Mouse (Mus musculus): Measurements from ENCODE around the gene Samd7.
A peak's percentile ranks its signal among the peaks of the same experiment; 100 is the strongest.
"Not testable (repeated sequence)": the region's sequence is repeated elsewhere in the genome, so short reads cannot be mapped to it uniquely, and the experiment has no call there.

The Samd7 gene

DNA sequence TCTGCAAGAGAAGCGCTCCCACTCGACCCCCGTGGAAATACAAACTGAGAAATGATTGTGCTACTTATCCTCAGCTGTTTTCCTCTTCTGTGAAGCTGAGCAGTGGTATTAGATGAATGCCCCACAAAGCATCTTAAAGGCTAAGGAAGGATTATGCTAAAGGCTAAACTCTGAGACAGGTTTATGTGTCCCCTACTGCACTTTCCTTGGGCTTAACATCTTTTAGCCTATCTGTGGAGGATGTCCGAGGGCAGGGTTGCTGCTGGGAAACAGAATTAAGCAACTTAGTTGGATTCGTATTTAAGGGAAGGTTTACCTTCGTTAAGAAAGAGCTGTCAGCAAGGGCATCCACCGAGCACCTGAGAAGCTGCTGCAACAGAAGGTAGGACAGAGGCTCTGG lies at the start of gene Samd7:
Gene Samd7 (plus strand): TSS at position 288 of the 400 bp plus-strand sequence.
- DNase-seq (ENCODE audit: low read depth, low spot score) = peak; percentile 83

GRCm38 (mm10) chr3:30696346-30696745 lies 49.7 kb upstream of the Samd7 start:
- peak; percentile 54 for DNase-seq (ENCODE audit: low read depth, low spot score)

DNA sequence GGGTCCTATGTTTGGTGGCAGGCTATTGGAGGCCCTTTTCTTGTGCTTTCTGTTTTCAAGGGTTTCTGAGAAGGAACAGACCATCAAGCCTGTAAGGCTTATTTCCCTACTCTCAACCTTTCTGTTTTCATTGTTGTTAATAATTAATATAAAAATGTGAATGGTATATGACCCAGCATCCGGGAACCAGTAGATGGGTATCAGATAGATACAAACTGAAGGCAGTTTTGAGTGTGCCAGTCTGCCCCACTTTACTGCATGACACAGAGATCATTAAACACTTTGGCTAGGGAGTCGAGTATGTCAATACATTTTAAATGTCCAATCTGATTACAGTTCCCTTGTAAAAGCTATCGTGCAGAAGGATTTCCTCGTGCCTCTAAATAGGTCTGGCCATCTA lies 48.2 kb upstream of the Samd7 start:
- DNase-seq (ENCODE audit: low read depth, low spot score) = no peak

DNA sequence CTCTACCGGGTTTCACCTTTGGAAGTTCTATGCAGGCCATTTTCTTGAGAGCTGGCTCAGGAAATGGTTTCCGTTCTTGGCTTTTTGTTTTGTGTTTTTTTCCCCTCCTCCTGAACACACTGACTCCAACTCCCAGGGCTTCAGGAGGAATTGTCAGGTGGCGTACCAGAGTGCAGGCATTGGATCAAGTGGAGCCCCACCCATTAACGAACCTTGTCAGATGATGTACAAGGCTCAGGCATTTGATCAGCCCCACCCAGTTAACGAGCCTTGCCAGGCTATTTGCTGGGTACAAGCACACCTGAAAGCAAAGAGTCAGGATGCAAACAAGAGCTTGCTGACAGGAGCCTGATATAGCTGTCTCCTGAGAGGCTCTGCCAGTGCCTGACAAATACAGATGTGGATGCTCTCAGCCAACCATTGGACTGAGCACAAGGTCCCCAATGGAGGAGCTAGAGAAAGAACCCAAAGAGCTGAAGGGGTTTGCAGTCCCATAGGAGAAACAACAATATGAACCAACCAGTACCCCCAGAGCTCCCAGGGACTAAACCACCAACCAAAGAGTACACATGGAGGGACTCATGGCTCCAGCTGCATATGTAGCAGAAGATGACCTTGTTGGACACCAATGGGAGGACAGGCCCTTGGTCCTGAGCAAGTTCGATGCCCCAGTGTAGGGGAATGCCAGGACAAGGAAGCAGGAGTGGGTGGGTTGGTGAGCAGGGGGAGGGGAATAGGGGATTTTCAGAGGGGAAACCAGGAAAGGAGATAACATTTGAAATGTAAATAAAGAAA lies 46.2 kb upstream of the Samd7 start, which contains the start of gene Lrrc31:
Gene Lrrc31 (minus strand): TSS at position 133 of the 795 bp plus-strand sequence.
- not testable (repeated sequence) for DNase-seq (ENCODE audit: low read depth, low spot score)

- DNase-seq (ENCODE audit: low read depth, low spot score) = no peak
Observed at GRCm38 (mm10) chr3:30705977-30706376, 40.1 kb upstream of the Samd7 start.

- DNase-seq (ENCODE audit: low read depth, low spot score) = no peak
Observed at GRCm38 (mm10) chr3:30706614-30707276, 39.3 kb upstream of the Samd7 start.

- no peak for DNase-seq (ENCODE audit: low read depth, low spot score)
Observed at GRCm38 (mm10) chr3:30710191-30710590, 35.9 kb upstream of the Samd7 start.

- no peak for DNase-seq (ENCODE audit: low read depth, low spot score)
Observed at GRCm38 (mm10) chr3:30713334-30713733, 32.8 kb upstream of the Samd7 start.

DNA sequence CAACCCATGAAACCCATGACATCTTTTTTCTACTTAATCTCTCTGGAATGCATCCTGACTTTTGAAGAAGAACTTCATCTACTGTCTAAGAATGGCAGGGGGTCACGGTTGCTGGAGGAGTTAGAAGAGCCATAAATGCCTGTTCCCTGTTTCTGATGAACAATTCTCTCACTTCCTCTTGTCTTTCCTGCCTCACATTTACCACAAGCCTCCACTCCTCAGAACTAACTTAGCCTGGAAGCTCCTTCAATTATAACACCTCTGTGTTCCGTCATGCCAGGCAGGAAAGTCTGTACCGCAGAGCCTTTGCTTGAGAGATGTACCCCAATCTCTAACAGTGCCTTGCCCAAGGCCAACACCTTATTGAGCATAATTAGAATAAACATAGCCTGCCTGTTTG lies 27.4 kb upstream of the Samd7 start:
- no peak for DNase-seq (ENCODE audit: low read depth, low spot score)

DNA sequence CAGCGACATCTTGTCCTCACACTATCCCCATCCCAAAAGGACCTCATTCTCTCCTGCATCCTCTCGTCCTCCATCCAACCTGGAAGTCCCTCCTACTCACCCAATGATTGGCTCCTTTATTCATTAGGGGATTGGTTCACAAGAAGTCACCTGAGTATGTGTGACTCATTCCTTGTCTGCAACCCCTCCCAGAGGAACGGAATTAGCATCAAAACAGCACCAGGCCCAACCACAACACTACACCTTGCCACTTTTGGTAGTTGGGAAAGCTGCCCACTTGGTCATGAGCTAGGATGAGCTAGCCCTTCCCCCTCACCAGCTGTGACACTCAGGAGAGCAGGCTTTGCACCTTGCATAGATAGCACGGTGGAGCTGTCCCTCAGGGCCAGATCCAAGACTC lies 24.1 kb upstream of the Samd7 start:
- DNase-seq (ENCODE audit: low read depth, low spot score) = no peak

DNA sequence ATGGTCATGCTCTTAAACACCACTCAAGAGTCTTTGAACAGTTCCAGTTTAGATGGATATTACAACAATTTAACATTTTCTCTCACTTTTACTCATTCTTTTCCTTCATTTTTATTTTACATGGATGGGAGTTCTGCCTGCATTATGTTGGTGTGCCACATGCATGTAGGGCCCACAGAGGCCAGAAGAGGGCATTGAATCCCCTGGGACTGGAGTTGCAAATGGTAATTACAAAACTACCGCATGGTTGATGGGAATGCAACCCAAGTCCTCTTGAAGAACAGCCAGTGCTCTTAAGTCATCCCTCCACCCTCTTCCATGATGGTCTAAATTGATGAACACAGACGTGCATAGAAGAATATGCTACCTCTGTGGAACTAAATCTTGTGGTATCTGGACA lies 23.6 kb upstream of the Samd7 start:
- no peak for DNase-seq (ENCODE audit: low read depth, low spot score)

DNA sequence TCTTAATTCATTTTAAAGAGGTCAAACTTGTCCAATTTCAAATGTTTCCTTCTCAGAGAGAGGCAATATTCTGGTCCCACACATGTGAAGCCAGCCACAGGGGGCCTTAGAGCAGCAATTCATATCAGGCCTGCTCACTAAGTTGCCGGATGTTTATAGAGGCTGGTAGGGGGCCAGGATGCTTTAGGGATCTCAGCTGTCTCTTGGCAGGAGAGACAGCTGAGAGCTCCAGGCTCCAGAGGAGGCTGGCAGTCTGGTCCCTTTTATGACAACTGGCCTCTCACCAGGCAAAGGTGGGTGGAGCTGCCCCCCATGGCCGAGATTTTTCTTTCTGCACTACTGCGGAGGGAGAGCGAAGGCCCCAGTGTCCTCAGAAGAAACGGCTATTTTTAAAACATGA lies 22.9 kb upstream of the Samd7 start:
- DNase-seq (ENCODE audit: low read depth, low spot score) = no peak

DNA sequence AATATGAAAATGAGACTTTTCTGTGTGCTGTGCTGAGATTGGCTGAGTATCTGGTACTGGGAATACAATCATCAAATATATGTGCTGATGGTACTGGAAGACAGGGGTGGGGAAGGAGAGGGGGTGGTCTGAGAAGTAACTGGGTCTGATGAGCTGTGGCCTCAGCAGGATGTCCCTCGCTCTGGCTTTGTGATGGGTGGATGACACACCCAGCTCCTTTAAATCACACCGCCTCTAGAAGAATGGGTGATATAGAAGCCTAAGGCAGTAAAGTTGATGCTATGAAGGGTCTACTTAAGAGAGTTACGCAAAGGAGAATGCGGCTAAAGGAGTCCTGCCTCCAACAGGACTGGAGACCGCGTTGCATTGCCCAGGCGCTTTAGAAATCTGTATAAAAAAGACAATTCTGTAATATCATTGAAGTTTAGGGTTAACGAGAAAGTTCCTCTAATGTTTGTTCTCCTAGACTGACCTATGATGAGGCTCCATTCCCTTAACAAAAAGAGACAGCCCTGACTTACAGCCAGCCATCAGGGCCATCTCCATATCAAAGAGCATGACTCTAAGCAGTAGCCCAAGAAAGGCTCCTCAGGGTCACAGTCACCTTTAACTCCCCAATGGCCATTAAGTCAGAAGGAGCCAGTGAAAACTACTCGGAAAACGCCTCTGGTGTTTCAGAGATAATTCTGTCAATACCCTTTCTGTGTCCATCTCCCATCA lies 21.8 kb upstream of the Samd7 start:
- no peak for DNase-seq (ENCODE audit: low read depth, low spot score)

- DNase-seq (ENCODE audit: low read depth, low spot score) = no peak
Observed at GRCm38 (mm10) chr3:30724848-30725465, 21.1 kb upstream of the Samd7 start.

GRCm38 (mm10) chr3:30725514-30725913 lies 20.6 kb upstream of the Samd7 start:
- DNase-seq (ENCODE audit: low read depth, low spot score) = no peak

DNA sequence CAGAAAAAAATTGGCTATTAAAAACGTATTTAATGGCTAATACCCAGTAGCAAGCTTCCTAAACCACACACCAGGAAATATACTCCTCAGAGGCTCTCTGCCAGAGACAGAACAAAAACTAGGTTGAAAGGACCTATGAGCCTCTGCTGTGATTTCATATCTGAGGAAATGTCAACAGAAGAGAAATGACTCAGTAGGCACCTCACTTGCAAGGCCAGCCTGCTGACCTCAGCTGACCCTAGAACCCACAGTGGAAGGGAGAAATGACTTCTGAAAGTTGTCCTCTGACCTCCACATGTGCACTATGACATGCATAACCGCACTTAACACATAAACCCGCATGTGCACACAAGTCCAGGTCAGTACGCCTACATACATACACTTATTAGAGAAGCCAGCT lies 18.9 kb upstream of the Samd7 start:
- DNase-seq (ENCODE audit: low read depth, low spot score) = no peak

DNA sequence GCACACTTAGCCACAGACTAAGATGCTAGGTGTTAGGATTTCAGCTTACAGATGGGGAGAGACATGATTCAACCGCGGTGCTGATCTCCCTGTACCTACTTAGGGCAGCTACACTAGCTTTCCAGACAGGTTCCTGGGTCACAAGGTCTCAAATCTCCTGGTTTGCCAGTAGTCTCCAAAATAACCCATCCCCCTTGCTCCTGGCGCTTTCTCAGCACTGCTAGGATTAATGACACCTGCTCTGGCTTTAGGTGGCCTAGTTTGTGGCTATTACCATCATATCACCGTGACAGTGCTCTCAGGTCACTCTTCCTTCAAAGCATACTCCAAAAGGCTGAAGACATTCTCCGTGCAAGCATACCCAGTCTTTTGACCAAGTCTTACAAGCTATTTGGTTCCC lies 17.0 kb upstream of the Samd7 start:
- no peak for DNase-seq (ENCODE audit: low read depth, low spot score)

DNA sequence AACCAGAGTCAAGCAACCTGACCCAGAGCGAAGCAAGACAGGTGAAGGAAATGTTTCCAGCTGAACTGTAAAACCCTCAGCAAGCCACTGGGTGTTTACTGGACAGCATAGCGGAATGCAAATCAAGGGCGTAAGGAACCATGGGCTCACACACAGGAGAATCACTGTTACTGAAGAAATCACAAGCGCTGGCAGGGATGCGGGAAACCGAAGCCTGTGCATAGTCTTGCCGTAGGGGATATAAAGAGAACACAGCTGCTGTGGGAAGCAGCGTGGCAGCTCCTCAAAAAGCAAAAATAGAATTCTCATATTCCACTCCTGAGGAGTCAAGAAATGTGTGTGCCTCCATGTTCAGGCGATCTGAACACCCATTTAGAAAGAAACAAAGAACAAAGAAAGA lies 9.3 kb upstream of the Samd7 start:
- DNase-seq (ENCODE audit: low read depth, low spot score) = no peak

DNA sequence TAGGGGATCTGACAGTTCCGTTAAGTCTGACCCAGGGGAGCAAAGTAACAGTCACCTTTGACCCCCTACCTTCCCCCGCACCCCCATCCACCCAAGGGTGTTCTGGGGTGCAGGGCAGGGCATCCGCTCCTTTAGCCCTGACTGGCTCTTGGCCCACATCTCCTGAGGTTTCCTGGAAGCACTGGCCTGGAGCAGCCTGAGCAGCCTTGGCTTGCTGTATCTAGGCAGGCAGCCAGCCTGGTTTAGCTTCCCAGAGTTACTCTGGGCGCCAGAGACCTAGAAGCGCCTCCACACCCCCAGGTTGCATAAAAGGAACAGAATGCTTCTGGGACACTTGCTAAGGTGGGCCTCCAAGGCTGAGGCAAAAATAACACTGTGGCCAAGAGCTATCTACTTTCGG lies 4.8 kb upstream of the Samd7 start:
- no peak for DNase-seq (ENCODE audit: low read depth, low spot score)

GRCm38 (mm10) chr3:30742891-30743290 lies 3.2 kb upstream of the Samd7 start:
- DNase-seq (ENCODE audit: low read depth, low spot score) = no peak

- peak; percentile 83 for DNase-seq (ENCODE audit: low read depth, low spot score)
Observed at GRCm38 (mm10) chr3:30748316-30748715, 2.2 kb downstream of the Samd7 start.

DNA sequence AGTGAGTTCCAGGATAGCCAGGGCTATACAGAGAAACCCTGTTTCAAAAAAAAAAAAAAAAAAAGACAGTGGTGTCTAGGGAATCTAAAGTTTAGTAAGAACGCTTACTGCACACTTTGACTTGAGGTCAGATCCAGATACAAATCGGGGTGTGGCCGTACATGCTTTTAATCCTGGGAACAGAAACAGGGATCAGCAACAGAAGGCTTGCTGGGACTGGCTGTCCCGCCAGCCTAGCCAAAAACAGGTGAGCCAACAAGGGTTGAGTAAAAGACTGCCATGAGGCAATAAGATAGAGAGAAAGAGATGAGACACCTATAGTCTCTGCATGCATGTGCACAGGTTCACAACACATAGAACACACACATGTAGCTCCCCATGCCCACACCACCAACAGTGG lies 8.6 kb downstream of the Samd7 start:
- no peak for DNase-seq (ENCODE audit: low read depth, low spot score)

Measured in retina, postnatal 7 days (tissue).